Mouse (Mus musculus) midbrain, embryonic 13.5 days (tissue): ENCODE results near the gene 1110051M20Rik. TPM values are rescaled to one million over a fixed set of nuclear protein-coding genes. Genes with fewer than 3 reads are reported as not detected.
A peak's percentile ranks its signal among the peaks of the same experiment; 100 is the strongest.
"Not testable (repeated sequence)": the region's sequence is repeated elsewhere in the genome, so short reads cannot be mapped to it uniquely, and the experiment has no call there.

Experiments
- ATAC-seq: fragments of 200-750 bp; cut with Nextera tagmentation; 2 replicates; pipeline ENCODE4 v1.8.0; 2017; ENCODE audit warnings: mild to moderate bottlenecking, moderate TSS enrichment, moderate library complexity
- H3K27ac ChIP-seq: fragments of 300-500 bp; sonication (generic); 2 replicates; pipeline ENCODE4 v1.5.1; 2015; ENCODE audit warnings: inconsistent platforms, mild to moderate bottlenecking, moderate library complexity
- H3K27me3 ChIP-seq: fragments of 300-500 bp; sonication (generic); 2 replicates; pipeline ENCODE4 v1.6.1; 2015; ENCODE audit warnings: mild to moderate bottlenecking, inconsistent platforms
- H3K36me3 ChIP-seq: fragments of 300-500 bp; sonication (generic); 2 replicates; pipeline ENCODE4 v1.6.1; 2015; ENCODE audit warnings: mild to moderate bottlenecking, inconsistent platforms
- H3K4me1 ChIP-seq: fragments of 300-500 bp; sonication (generic); replicated peaks from 2 replicates; pipeline ENCODE4 v1.6.1; 2015; ENCODE audit warnings: inconsistent platforms
- H3K4me2 ChIP-seq: fragments of 300-500 bp; sonication (generic); replicated peaks from 2 replicates; pipeline ENCODE4 v1.6.1; 2015; ENCODE audit warnings: moderate library complexity, mild to moderate bottlenecking, inconsistent platforms
- H3K4me3 ChIP-seq: fragments of 300-500 bp; sonication (generic); replicated peaks from 2 replicates; pipeline ENCODE4 v1.5.1; 2015; ENCODE audit warnings: mild to moderate bottlenecking, inconsistent platforms
- H3K9ac ChIP-seq: fragments of 300-500 bp; sonication (generic); replicated peaks from 2 replicates; pipeline ENCODE4 v1.6.1; 2015; ENCODE audit warnings: mild to moderate bottlenecking, inconsistent platforms
- H3K9me3 ChIP-seq: fragments of 300-500 bp; sonication (generic); 2 replicates; pipeline ENCODE4 v1.6.1; 2016; ENCODE audit warnings: mild to moderate bottlenecking, inconsistent platforms
- WGBS: fragments of 180-500 bp; shearing (Covaris S2); methylation state at CpG from one replicate; pipeline ENCODE4 v1.1.7; 2015; 5-methylcytosine and 5-hydroxymethylcytosine counted together
- polyA plus RNA-seq: library from polyadenylated mRNA; unstranded; fragments of >200 nt; fragmentation: Nextera tagmentation; extraction: Ambion mirVana; gene quantifications from 2 replicates; pipeline ENCODE4 v1.2.1, GENCODE M21; 2015

The 1110051M20Rik gene
- 147 and 165 TPM in 2 replicates for polyA plus RNA-seq

DNA sequence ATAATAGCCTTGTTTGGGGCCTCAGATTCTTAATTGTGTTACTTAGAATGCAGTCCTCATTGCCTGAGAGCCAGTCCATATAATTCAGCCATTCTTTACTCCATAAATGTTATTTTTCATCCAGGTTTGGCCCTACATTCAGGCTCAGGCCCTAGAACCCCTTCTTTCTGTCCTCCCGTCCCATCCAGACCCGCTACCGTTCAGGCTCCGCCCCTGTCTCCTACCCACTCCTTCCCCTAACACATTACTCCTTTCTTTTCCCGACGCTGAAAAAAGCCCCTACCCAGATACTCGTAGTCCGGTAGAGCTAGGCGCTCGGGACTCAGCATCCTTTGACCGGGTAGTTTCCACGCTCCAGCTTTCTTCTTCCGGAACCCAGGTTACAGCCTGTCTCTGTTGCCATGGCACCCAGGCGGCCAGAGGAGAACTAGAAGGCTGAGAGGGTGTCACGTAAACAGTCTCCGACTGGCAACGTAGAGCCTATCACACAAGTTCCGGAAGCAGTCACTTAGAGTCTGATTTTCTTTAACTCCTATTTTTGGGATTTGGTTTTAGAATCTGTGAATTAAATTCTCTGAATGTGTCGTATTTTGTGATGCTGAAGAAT lies at the start of gene 1110051M20Rik:
Gene 1110051M20Rik, minus strand, starts transcription at position 419 of the 607 bp plus-strand sequence.
- Histone ChIP-seq H3K4me3 (peak within 1 kb of the TSS; percentile 71), H3K9ac (peak within 1 kb of the TSS; percentile 80), H3K27ac (peak within 1 kb of the TSS; percentile 83), H3K9me3 (no peaks in the 10 kb centered on the region), H3K36me3 (no peaks in the 10 kb centered on the region), H3K4me2 (peak within 1 kb of the TSS; percentile 65), H3K27me3 (no peaks in the 10 kb centered on the region), H3K4me1 (peaks cover 14% of the 10 kb centered on the region)
- WGBS = 0% methylated on average over 19 of the region's 19 CpGs
- peak; percentile 98 for ATAC-seq

DNA sequence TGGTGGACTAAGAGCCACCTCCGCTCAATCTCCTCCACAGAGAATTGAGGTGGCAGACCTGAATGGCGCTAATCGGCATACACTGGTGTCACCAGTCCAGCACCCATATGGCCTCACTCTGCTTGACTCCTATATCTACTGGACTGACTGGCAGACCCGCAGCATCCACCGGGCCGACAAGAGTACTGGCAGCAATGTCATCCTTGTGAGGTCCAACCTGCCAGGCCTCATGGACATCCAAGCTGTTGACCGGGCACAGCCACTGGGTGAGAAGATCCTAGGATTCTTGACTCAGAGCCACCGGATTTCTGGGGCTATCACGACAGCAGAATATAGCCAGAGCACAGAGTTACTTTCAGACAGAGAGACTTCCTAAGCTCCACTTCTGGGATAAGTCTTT lies 49.5 kb upstream of the 1110051M20Rik start:
- Histone ChIP-seq H3K9me3 (no peaks in the 10 kb centered on the region), H3K27ac (no peak overlapping the region), H3K9ac (no peak overlapping the region), H3K4me3 (no peak overlapping the region), H3K27me3 (no peaks in the 10 kb centered on the region), H3K4me1 (no peaks in the 10 kb centered on the region), H3K36me3 (peaks cover 85% of the 10 kb centered on the region), H3K4me2 (no peak overlapping the region)
- no peak for ATAC-seq
- 97% methylated on average over 9 of the region's 9 CpGs for WGBS

DNA sequence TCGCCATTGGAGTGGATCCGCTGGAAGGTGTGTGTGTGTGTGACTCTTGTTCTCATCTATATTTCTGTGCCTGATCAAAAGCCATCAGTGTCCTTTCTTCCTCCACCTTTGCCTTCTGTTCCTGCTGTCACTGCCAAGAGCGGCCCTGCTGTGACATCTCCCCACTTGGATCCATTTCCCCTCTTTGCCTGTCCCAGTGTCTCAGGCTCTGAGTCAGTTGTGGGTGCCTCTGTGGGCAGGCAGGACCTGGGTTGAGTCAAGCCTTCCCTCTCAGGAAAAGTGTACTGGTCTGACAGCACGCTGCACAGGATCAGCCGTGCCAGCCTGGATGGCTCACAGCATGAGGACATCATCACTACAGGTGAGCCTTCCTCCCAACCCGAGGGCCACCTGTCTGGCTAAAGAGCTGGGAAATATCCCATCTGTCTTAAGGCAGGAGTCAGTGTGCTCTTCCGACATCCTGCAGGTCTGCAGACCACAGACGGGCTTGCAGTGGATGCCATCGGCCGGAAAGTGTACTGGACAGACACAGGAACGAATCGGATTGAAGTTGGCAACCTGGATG lies 47.6 kb upstream of the 1110051M20Rik start:
- no peak overlapping the region for H3K27ac ChIP-seq
- H3K9ac ChIP-seq = no peak overlapping the region
- H3K27me3 ChIP-seq = no peaks in the 10 kb centered on the region
- no peak overlapping the region for H3K4me3 ChIP-seq
- no peaks in the 10 kb centered on the region for H3K4me1 ChIP-seq
- no peak overlapping the region for H3K4me2 ChIP-seq
- peaks cover 79% of the 10 kb centered on the region for H3K36me3 ChIP-seq
- no peaks in the 10 kb centered on the region for H3K9me3 ChIP-seq
- no peak for ATAC-seq
- WGBS = 95% methylated on average over 12 of the region's 12 CpGs

DNA sequence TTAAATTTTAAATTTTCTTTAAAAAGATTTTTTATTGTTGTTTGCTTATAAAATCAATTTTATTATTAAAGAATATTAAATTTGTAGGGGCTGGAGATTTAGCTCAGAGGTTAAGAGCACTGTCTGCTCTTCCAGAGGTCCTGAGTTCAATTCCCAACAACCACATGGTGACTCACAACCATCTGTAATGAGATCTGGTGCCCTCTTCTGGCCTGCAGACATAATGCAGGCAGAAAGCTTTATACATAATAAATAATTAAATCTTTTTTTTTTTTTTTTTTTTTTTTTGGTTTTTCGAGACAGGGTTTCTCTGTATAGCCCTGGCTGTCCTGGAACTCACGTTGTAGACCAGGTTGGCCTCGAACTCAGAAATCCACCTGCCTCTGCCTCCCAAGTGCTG lies 42.8 kb upstream of the 1110051M20Rik start:
- not testable (repeated sequence) for H3K4me3 ChIP-seq, H3K9me3 ChIP-seq, H3K27ac ChIP-seq, H3K9ac ChIP-seq, H3K4me1 ChIP-seq, H3K27me3 ChIP-seq, H3K4me2 ChIP-seq, ATAC-seq
- H3K36me3 ChIP-seq = peaks cover 57% of the 10 kb centered on the region
- 59% methylated on average over 3 of the region's 3 CpGs for WGBS

DNA sequence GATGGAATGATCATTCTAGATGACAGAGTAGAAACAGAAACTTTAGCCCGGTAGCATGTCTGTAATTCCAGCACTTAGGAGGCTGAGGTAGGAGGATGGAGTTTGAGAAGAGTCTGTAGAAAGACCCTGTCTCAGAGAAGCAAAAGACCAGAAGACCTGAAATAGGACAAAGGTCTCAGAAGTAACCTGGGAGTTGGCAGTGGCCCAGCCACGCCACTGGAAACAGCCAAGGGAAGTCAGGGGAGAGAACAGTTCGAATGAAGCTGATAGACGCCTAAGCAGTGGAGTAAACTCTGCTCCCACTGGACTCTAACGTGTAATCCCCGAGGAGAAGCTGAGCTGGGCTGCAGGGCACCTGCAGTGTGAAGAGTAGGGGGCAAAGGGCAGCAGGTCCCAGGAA lies 40.8 kb upstream of the 1110051M20Rik start:
- Histone ChIP-seq H3K9me3 (no peaks in the 10 kb centered on the region), H3K36me3 (peaks cover 43% of the 10 kb centered on the region), H3K4me3 (no peak overlapping the region), H3K9ac (no peak overlapping the region), H3K4me2 (no peak overlapping the region), H3K27ac (no peak overlapping the region), H3K4me1 (no peaks in the 10 kb centered on the region), H3K27me3 (no peaks in the 10 kb centered on the region)
- no peak for ATAC-seq
- 86% methylated on average over 6 of the region's 6 CpGs for WGBS

DNA sequence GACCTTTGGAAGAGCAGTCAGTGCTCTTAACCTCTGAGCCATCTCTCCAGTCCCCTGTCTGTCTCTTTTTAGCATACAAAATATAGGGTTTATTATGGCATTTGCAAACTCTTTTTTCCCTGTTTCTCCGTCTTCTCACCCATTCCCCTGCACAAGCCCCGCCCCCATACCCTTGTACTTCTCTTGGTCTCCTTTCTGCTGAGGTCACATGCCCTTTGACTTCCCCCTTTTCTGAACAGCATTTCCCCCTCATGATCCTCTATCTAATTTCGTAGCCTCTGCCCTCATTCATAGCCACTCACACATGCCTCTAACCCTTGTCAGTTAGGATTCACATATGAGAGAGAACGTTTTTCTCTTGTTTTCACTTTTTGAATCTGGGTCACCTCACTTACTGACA lies 40.2 kb upstream of the 1110051M20Rik start:
- Histone ChIP-seq H3K36me3 (peaks cover 38% of the 10 kb centered on the region), H3K4me1 (no peaks in the 10 kb centered on the region), H3K4me2 (no peak overlapping the region), H3K9me3 (no peaks in the 10 kb centered on the region), H3K27ac (no peak overlapping the region), H3K27me3 (no peaks in the 10 kb centered on the region), H3K4me3 (no peak overlapping the region), H3K9ac (no peak overlapping the region)
- ATAC-seq = no peak
- 82% methylated on average over 4 of the region's 4 CpGs for WGBS

DNA sequence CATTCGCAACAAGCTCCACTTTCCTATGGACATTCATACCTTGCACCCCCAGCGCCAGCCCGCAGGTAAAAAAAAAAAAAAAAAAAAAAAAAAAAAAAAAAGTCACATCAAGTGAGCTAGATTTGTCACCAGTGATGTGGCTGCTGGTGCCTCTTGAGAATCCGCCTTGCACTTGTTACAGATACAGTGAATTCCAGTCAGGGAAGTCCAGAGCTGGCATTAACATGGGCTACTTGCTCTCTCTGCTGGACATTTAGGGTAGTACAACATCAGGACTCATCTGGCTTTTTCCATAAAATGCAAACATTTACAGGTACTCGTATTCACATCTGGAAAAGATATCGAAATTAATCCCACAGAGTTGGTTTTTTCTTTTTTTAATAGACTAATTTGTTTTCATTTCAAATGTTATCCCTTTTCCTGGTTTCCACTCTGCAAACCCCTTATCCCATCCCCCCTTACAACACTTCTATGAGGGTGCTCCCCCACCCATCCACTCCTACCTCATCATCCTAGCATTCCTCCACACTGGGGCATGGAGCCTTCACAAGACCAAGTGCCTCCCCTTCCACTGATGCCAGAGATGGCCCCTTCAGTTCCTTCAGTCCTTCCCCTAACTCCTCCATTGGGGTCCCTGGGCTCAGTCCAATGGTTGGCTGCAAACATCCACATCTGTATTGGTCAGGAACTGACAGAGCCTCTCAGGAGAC lies 36.5 kb upstream of the 1110051M20Rik start:
- no peaks in the 10 kb centered on the region for H3K4me1 ChIP-seq
- 69% methylated on average over 6 of the region's 6 CpGs for WGBS
- H3K9ac ChIP-seq = no peak overlapping the region
- H3K36me3 ChIP-seq = peaks cover 43% of the 10 kb centered on the region
- no peak overlapping the region for H3K4me2 ChIP-seq
- H3K27ac ChIP-seq = no peak overlapping the region
- no peak overlapping the region for H3K4me3 ChIP-seq
- H3K9me3 ChIP-seq = no peaks in the 10 kb centered on the region
- ATAC-seq = peak; percentile 83
- H3K27me3 ChIP-seq = no peaks in the 10 kb centered on the region

DNA sequence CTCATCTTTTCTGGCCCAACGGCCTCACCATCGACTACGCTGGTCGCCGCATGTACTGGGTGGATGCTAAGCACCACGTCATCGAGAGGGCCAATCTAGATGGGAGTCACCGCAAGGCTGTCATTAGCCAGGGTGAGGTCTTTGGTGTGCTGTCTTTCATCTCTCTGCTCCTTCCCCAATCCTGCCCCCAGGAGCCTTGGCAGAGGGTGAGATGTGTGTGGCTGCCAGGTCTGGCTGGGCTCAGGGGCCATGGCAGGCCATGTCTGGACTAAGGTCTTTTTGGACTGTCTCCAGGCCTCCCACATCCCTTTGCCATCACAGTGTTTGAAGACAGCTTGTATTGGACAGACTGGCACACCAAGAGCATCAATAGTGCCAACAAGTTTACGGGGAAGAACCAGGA lies 35.9 kb upstream of the 1110051M20Rik start:
- peak; percentile 31; the same call in 1 of the 2 replicates for ATAC-seq
- Histone ChIP-seq H3K4me2 (no peak overlapping the region), H3K27ac (0 out of 2 replicates have a peak overlapping the region, but pooled peaks have one; percentile 21), H3K27me3 (no peaks in the 10 kb centered on the region), H3K9ac (no peak overlapping the region), H3K4me1 (no peaks in the 10 kb centered on the region), H3K9me3 (no peaks in the 10 kb centered on the region), H3K4me3 (no peak overlapping the region), H3K36me3 (peaks cover 41% of the 10 kb centered on the region)
- WGBS = 95% methylated on average over 9 of the region's 9 CpGs

DNA sequence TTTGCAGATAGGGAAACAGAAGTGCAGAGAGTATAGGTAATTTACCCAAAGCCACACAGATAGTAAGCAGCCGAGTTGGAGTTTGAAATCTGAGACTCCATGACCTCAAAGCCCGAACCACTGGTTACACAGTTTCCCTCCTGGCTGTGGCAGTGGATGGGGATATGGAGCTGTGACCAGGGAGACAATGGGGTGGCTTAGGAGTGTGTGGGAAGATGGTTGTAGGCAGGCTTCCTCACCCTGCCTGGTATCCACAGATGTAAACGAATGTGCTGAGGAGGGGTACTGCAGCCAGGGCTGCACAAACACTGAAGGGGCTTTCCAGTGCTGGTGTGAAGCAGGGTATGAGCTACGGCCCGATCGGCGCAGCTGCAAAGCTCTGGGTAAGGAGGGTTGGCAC lies 32.3 kb upstream of the 1110051M20Rik start:
- ATAC-seq = no peak
- Histone ChIP-seq H3K27ac (no peak overlapping the region), H3K27me3 (no peaks in the 10 kb centered on the region), H3K4me2 (no peak overlapping the region), H3K36me3 (peaks cover 56% of the 10 kb centered on the region), H3K4me3 (no peak overlapping the region), H3K4me1 (peaks cover 7% of the 10 kb centered on the region; the same call in 1 of the 2 replicates), H3K9me3 (no peaks in the 10 kb centered on the region), H3K9ac (no peak overlapping the region)
- 90% methylated on average over 7 of the region's 7 CpGs for WGBS

DNA sequence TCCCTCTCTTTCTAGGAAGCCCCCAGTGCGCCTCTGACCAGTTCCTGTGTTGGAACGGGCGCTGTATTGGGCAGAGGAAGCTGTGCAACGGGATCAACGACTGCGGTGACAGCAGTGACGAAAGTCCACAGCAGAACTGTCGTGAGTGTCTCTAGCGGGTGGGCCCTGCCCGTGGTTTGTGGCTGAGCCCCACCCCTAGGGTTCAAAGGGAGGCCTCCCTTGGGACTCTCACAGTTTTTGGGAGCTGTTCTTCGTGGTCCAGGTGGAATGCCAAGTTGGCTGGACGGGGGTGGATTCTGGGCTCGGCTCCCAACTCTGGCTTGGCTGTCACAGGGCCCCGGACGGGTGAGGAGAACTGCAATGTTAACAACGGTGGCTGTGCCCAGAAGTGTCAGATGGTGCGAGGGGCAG lies 31.8 kb upstream of the 1110051M20Rik start:
- no peak for ATAC-seq
- peaks cover 55% of the 10 kb centered on the region for H3K36me3 ChIP-seq
- H3K4me2 ChIP-seq = no peak overlapping the region
- 89% methylated on average over 17 of the region's 17 CpGs for WGBS
- no peaks in the 10 kb centered on the region for H3K27me3 ChIP-seq
- H3K4me3 ChIP-seq = no peak overlapping the region
- no peak overlapping the region for H3K9ac ChIP-seq
- no peaks in the 10 kb centered on the region for H3K9me3 ChIP-seq
- peaks cover 7% of the 10 kb centered on the region; the same call in 1 of the 2 replicates for H3K4me1 ChIP-seq
- no peak overlapping the region for H3K27ac ChIP-seq

DNA sequence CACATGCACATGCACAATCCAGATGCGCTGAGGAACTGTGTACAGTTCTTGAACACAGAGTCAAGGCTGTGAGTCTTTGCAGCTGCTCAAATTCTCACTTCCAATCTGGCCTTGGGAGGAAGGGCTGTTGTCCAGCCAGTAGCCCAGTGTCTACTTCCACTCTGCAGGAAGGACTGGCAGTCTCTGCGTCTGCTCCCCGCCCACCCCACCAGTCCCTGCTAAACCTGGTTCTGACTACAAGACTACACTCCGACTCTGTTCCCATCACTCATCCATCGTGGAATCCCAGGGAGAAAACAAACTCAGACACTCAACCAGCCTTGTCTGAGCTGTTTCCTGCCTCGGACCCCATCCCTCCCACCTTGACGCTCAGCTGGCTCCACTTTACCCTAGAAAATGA lies 31.3 kb upstream of the 1110051M20Rik start:
- Histone ChIP-seq H3K9me3 (no peaks in the 10 kb centered on the region), H3K36me3 (peaks cover 55% of the 10 kb centered on the region), H3K4me1 (peaks cover 9% of the 10 kb centered on the region), H3K27ac (no peak overlapping the region), H3K27me3 (no peaks in the 10 kb centered on the region), H3K4me2 (no peak overlapping the region), H3K4me3 (no peak overlapping the region), H3K9ac (no peak overlapping the region)
- WGBS = 93% methylated on average over 7 of the region's 7 CpGs
- ATAC-seq = no peak

DNA sequence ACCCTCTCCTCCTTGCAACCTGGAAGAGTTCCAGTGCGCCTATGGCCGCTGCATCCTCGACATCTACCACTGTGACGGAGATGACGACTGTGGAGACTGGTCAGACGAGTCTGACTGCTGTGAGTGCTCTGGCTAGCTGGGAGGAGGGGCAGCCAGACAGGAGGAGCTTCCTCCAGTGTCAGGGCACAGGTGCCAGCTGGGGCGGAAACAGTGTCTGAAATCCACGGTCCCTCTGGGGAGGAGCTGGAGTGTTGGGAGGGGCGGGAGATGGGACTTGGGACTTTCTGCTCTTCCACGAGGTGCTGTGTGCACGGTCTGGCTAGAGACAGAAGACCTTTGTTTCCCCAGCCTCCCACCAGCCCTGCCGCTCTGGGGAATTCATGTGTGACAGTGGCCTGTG lies 29.9 kb upstream of the 1110051M20Rik start:
- no peak overlapping the region for H3K9ac ChIP-seq
- no peak overlapping the region for H3K4me3 ChIP-seq
- no peaks in the 10 kb centered on the region for H3K9me3 ChIP-seq
- H3K27ac ChIP-seq = no peak overlapping the region
- H3K36me3 ChIP-seq = peaks cover 55% of the 10 kb centered on the region
- no peak for ATAC-seq
- no peaks in the 10 kb centered on the region for H3K27me3 ChIP-seq
- 69% methylated on average over 12 of the region's 12 CpGs for WGBS
- no peak overlapping the region for H3K4me2 ChIP-seq
- peaks cover 23% of the 10 kb centered on the region for H3K4me1 ChIP-seq
